Mouse (Mus musculus): ENCODE data around the gene Slc7a6os. TPM values are rescaled to one million over a fixed set of nuclear protein-coding genes. Genes with fewer than 3 reads are reported as not detected.
"Not testable (repeated sequence)": the region's sequence is repeated elsewhere in the genome, so short reads cannot be mapped to it uniquely, and the experiment has no call there.

Slc7a6os gene
- total RNA-seq (2022): 1 to 10 TPM; 7.1 to 9.8 (median 8.1) TPM

DNA sequence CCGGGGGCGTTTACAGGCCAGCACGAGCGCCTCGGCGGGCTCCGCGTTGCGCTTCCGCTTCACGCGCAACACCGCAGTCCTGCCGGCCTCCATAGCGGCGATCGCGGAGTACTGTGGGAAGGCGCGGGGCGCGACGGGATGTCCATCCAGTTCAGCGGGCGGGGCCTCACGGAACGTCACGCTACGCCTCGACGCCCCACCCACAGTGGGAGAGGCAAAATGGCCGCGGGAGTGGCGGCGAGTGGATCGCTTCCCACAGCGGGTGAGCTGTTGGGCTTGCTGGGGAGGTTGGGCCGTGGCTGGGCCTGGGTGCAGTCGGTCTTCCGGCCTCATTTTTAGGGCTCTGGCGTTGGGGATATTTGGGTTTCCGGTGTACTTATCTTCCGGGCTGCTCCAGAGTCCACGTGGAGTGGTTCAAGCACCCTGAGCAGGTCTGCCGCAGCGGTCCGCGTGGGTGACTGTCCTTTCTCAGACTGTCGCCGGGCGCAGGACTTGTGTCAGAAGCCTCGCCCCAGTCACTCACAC, at the start of gene Slc7a6os, which contains the start of gene Prmt7:
Gene Slc7a6os (minus strand): TSS at position 115 of the 525 bp plus-strand sequence.
Gene Prmt7 (plus strand): TSS at position 116 of the 525 bp plus-strand sequence.
- DNase-seq (ENCODE audit: low spot score in 2 of 2): peak; percentile 88 to 90

DNA sequence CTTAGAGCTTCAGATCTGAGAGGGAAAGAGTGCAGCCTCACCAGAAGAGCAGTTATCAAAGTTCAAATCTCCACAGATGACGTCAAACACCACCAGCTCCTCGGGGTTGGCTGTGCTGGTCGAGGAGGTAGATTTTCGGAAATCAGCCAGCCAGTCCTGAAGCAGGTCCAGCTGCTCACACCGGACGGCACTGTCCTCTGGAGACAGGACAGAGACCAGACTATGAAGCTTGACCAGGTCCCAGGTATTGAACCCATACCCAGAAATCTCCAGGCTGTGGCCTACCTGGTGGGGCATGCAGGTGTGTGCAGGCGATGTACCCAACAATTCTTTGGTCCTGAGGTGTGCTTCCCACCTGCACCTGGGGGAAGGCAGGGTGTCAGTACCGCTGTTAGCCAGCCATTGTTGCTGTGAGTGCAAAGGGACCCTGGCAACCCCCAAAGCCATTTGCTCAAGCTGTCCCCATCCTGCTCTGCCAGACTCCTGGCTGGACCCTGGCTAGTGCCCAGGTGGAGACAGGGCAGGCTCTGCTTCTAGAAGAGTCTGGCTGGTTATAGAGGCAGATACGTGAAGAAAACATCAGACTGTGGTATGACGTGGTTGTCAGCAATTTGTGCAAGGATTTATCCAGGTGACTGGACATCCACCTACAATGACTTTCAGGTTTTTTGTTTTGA, 49.0 kb upstream of the Slc7a6os start:
- no peak for DNase-seq (ENCODE audit: low spot score in 2 of 2)

DNA sequence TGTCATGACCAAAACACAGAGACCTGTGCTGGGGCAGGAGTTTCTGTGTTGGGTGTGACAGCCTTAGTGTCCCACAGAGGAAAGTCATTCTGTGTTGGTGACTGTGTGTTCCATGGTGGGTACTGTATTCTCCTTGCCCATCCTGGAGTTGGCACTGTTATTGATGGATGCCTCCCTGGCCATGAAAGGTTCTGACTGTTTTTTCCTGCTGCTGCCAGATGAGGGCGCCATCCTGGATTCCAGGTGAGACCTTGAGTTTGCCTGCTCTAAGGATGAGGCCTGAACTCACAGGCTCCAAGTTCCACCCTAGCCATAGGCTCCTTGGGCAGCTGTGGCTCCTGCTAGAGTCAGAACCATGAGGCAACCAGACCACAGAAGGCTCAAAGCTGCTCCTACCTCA, 47.4 kb upstream of the Slc7a6os start:
- no peak for DNase-seq (ENCODE audit: low spot score in 2 of 2)

DNA sequence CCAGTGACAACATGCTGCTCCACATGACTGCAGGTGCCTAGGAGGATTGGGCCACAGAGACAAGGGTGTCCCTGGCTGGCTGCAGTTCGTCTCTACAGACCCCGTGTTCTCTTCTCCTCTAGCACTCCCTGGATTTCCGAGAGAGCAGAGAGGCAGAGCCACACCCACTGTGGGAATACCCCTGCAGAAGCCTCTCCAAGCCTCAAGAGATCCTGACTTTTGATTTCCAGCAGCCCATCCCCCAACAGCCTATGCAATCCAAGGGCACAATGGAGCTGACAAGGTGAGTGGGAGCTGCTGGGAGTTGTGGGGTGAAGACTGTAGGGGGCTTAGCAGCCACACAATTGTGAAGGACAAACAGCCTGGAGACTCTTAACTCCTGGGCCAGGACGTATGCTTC, 39.5 kb upstream of the Slc7a6os start:
- no peak for DNase-seq (ENCODE audit: low spot score in 2 of 2)

DNA sequence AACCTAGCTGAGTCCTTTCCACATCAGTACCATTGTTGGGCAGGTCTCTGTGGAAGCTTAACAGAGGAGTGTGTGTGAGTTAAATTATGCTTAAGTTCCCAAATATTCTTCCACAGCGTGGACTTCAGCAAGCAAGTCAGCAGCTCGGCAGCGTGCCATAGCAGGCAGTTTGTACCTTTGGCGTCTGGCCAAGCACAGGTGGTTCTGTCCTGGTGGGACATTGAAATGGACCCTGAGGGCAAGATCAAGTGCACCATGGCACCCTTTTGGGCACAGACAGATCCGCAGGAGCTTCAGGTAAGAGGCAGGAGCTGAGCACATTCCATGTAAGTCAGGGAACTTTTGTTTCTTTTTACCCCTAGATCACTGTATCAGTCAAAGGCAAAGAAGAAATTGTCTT, 26.4 kb upstream of the Slc7a6os start:
- DNase-seq (ENCODE audit: low spot score in 2 of 2): no peak

DNA sequence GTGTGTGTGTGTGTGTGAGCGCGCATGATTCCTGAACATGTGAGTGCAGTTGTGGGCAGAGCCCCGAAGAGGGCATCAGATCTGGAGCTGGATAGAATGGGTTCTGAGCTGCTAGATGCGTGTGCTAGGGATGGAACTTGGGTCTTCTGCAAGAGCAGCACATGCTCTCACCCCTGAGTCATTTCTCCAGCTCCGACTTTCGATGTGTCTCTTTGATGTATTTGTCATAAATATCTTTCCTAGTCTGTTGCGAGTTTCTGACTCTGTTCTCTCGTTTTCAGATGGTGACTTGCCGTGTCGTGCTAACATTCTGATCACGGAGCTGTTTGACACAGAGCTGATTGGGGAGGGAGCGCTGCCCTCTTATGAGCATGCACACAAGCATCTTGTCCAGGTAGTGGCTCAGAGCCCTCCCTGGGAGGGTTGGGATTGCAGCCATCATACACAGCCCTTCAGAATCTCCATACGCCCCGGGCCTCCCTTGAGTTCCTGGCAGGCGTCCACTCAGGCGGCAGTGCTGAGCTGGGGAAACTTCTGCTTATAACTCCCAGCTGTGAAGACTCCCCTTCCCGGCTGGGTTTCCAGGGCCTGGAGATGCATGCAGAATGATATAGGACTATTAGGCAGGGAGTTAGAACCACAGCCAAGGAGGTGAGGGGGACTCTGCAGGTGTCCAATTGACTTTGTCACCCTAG, 24.0 kb upstream of the Slc7a6os start:
- no peak for DNase-seq (ENCODE audit: low spot score in 2 of 2)

DNA sequence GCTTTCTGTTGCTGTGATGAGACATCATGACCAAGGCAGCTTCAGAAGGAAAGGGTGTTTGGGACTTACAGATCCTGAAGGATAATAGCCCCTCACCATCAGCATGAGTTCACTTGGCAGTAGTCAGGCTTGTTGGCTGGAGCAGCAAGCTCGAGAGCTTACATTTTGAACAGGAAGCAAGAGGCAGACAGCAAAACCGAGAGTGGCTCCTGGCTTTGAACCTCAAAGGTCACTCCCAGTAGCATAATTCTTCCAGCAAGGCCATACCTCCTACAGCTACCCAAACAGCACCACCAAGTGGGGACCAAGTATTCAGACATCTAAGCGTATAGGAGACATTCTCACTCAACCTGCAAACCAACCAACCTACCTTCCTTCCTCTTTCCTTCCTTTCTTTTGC, 22.0 kb upstream of the Slc7a6os start:
- no peak for DNase-seq (ENCODE audit: low spot score in 2 of 2)

DNA sequence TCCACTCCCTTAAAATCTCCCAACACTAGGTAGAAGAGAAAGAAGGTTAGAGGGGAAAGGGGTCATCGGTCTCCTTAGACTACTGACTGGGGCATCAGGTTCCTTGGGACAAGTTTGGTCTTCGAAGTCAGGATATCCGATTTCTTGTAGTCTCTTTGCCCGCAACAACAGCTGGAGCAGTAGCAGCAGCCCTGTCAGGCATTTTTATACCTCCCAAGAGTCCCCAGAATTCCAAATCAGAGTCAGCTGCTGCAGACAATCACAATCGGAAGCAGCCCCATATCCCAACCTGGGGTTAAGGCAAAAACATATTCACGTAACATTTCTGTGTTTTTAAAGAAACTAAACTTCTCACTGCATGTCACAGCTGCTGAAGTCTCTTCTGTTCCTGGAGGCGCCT, 20.8 kb upstream of the Slc7a6os start:
- no peak for DNase-seq (ENCODE audit: low spot score in 2 of 2)

DNA sequence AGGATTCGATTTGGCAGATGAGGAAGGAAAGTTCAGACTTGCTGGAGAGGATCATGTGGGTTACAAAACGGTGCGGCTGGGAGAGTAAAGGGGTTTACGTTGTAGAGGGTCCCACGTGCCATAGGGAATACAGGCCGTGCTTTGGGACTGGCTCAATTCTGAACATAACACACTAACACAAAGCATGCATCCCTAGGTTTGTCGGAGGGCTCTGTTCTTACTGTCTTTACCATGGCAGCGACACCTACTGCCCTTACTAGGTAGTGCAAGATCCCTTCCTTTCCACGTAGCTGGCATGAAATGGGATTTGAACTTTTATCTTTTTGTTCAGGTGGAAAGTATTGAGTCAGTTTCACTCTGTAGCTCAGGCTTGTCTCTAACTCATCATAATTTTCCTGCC, 15.9 kb upstream of the Slc7a6os start:
- no peak for DNase-seq (ENCODE audit: low spot score in 2 of 2)

DNA sequence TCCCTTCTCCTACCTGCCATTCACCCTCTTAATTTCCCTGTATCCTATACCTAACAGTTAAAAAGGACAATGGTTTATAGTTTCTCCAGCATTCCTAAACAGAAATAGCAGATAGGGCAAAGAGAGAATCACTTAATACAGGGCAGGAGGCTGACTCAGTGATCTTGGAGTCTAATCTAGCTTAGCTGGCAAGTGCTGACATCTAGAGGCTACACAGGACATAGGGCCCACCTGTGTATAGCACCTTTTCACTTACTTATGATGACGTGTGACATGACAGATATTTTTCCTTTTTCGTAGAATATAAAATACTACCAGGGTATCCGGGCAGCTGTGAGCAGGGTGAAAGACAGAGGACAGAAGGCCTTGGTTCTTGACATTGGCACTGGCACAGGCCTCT, 8.9 kb upstream of the Slc7a6os start:
- no peak for DNase-seq (ENCODE audit: low spot score in 2 of 2)

DNA sequence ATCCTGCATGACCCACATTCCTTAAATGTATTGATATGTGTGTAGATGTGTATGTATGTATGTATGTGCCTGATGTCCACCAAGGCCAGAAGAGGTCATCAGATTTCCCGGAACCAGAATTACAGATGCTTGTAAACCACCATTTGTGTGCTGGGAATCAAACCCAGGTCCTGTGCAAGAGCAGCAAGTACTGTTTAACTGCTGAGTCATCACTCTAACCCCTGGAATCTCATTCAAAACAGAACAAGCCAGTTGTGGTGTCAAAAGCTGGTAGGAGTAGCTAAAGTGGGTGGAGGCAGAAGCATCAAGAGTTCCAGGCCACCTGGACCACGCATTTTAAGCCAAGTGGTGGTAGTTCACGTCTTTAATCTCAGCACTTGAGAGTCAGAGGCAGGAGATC, 3.2 kb upstream of the Slc7a6os start:
- no peak for DNase-seq (ENCODE audit: low spot score in 2 of 2)

DNA sequence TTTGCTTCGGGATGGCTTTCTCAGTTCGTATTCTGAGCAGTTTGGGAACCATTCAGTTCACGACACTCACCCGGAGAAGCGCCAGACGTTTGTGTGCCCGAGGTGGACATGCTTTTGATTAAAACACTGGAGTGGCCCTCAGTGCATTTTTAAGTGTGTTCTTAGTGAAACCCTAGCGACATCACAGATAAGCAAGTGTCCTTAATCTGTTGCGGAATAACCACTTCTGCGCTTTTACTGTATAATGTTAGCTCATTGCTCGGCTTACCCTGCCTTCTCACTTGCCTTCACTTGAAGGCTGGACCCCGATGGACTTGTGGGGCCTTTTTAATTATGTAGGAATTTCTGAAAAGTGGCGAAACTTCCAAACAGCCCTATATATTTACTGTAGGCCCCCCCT, 686 bp upstream of the Slc7a6os start:
- DNase-seq (ENCODE audit: low spot score in 2 of 2): no peak

DNA sequence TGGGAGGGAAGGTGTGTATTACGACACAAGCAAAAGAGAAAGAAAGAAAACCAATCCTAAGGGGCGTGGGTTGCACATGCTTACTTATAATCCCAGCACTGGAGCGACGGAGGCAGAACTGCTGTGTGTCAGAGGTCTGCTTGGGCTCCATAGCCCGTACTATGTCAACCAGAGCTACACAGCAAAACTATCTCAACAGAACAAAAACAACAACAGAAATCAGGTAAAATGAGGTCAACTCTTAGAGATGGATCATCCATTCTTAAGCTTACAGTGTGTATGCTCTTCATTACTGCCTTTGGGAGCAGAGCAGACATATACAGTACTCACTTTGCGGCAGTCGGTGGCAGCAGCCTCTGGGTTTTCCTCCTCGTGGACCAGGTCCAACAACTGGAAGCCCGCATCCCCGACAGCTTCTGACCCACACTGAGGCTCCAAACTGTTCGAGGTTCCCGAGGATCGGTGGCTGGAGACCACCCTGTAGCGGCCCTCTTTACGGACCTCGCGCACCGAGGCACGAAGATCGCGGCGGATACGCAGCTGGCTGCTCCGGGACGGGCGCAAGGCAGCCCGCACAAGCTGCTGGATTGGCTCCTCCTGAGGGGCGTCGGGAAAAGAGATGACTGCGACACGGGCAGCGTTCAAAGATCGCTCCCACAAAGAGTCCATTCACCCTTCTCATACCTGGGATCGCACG, 552 bp downstream of the Slc7a6os start:
- peak in 1 of 2 experiments; percentile 10 for DNase-seq (ENCODE audit: low spot score in 2 of 2)

DNA sequence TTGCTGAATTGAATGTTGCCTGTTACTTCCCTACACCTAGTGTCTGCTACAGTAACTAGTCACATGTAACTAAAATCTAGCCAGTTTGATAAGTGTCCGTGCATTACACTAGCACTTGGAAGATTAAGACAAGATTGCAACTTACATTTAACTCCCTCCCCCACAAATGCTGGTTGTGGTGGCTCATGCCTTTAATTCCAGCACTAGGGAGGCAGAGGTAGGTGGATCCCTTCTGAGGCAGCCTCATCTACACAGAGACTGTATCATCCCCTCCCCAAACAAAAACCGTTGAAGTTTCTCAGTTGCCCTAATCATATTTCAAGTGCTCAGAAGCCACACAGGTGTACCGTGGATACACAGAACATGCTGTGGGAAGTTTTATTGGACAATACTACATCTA, 11.1 kb downstream of the Slc7a6os start:
- DNase-seq (ENCODE audit: low spot score in 2 of 2): not testable (repeated sequence)

DNA sequence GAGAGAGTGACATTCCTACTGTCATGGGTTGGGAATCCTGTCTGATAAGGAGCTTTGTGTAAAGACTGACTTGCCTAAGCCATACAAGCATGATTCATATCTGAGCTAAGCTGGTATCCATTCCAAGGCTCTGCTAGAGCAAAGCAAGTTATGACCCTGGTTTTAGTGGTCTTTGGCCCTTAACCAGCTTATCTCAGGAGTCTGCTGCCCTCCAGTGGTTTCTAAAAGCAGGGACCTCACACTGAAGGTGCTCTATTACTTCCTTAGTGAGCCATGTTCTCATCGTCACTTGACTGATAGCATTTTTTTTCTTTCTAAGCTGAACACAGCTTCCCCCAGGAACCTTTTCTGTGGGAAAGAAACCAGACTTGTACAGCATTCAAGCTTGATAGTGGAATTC, 12.0 kb downstream of the Slc7a6os start:
- no peak for DNase-seq (ENCODE audit: low spot score in 2 of 2)

DNA sequence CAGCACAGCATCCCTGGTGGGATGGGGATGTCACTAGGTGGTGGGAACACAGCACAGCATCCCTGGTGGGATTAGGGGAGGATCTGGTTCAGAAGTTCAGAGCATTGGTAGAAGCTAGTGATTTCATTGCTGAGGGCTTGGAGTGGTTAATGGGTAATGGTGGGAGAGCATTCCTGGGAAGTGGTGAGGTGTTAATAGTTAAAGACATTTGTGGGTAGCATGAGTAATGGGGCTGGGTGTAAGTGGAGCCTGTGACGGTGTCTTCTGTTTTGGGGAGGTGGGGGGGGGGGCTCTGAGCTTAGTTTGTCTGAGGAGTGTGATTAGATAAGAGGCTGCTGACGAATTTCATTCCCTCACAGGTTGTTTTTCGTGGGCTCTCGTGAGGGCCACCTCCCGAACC, 16.7 kb downstream of the Slc7a6os start:
- no peak for DNase-seq (ENCODE audit: low spot score in 2 of 2)

DNA sequence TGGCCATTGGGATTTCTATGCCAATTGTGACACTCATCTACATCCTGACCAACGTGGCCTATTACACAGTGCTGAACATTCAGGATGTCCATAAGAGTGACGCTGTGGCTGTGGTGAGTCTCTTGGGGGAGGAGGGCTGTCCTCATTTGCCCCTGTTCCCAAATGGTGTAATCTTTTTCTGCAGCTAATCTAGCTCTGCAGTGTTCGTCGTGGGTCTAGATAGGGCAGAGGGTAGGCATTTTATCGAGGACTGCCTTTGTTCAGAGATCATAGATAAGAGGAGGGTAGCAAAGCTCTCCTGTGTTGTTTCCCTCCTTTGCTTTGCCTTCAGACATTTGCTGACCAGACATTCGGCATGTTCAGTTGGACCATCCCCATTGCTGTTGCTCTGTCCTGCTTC, 17.6 kb downstream of the Slc7a6os start:
- no peak for DNase-seq (ENCODE audit: low spot score in 2 of 2)

DNA sequence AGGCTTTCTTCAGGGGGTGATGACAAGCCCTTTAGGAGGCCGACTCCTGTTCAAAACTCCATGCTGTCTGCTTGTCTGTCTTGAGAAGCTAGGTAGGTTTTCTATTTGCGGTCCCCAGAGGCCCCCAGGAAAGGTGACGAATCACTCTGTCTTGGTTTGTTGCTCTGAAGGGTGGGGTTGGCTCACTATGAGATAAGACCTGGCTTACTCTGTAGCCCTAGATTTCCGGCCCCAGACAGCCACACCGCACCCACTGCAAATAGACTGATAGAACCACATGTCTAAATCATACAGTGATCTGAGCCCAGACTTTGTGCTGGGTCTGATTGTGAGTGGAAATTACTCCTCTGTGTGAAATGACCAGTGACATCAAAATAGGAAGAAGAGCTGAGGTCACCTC, 19.1 kb downstream of the Slc7a6os start:
- DNase-seq (ENCODE audit: low spot score in 2 of 2): no peak

DNA sequence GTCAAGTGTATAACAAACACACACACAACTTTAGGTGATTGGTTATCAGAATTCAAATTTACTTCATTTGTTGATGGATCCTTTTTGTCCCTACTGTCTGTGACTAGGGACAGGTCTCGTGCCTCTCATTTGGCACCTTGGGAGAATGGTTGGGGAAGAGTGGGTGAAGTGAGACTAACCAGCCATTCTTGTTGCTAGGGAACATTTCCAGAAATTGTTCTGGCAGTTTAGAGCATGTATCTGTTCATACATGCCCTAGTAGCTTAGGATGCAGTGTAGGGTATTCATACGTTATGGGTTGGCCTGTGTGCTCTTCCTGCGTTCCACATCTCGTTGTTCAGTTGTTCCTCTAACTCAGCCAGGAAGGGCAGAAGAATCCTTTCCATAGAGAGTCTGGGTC, 21.6 kb downstream of the Slc7a6os start:
- no peak for DNase-seq (ENCODE audit: low spot score in 2 of 2)

DNA sequence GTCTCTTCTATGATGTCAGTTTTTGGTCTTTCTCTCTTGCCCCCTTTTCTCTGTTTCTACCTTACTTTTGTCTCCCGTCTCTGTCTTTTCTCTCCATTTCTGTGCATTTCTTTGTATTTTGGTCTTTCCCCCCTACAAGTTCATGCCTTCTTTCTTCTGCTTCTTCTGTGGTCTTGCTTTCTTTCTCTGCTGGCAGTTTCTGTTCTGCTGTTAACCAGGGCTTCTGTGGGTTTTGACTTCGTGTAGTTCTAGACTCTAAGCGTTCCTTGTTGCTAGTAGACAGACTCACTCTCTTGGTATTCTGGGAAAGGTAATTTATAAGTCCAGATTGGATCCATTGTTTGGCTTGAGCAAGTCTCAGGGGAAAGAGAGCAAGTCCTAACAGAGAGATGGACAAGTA, 24.3 kb downstream of the Slc7a6os start:
- no peak for DNase-seq (ENCODE audit: low spot score in 2 of 2)

DNA sequence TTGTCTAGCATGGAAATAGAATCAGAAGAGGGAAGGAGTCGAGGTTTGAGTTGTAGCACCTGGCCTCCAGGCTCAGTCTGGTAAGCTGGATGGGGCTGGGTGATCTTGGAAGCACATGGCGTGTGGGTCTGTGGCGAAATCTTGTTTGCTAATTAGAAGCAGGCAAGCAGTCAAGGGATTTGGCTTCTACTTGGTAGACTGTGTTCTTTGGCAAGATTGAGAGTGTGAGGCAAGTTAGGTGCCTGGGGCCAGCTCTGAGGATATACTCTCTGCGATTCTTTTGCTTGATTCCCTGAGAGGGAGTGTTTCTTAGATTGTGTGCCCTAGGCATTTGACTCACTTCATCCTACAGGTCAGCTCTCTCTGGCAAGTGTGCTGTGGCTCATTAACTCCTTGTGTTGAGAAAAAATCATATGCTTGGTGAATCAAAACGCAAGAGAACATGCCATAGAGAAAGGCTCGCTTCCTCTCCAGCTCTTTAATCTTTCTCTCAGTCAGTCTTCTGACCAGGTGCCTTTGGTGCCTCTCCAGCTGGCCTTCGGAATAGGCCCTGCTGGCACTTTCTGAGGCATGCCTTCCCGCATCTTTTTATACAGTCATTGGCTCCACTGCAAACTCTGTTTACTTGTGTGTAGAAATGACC, 25.0 kb downstream of the Slc7a6os start:
- DNase-seq (ENCODE audit: low spot score in 2 of 2): peak; percentile 61 to 70

DNA sequence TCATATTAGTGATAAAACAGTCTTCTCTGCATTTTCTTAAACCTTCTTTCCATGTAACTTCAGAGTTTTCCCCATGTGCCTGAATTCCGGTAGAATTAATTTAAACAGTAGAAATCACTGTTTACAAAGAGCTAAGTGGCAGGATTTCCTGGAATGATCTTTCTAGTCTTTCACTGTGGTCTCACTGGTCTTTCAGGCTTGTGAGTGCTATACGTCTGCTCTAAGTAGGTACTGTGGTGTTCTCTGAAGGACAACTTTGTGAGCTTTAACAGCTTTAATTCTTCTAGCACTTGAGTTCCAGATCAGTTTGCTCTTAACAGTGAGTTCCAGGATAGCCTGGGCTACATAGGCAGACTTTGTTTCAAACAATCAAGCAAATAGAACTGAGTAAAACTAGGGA, 32.3 kb downstream of the Slc7a6os start:
- no peak for DNase-seq (ENCODE audit: low spot score in 2 of 2)
